ENCODE assay signal across 8 mouse cellular contexts in the genomic region with DNA sequence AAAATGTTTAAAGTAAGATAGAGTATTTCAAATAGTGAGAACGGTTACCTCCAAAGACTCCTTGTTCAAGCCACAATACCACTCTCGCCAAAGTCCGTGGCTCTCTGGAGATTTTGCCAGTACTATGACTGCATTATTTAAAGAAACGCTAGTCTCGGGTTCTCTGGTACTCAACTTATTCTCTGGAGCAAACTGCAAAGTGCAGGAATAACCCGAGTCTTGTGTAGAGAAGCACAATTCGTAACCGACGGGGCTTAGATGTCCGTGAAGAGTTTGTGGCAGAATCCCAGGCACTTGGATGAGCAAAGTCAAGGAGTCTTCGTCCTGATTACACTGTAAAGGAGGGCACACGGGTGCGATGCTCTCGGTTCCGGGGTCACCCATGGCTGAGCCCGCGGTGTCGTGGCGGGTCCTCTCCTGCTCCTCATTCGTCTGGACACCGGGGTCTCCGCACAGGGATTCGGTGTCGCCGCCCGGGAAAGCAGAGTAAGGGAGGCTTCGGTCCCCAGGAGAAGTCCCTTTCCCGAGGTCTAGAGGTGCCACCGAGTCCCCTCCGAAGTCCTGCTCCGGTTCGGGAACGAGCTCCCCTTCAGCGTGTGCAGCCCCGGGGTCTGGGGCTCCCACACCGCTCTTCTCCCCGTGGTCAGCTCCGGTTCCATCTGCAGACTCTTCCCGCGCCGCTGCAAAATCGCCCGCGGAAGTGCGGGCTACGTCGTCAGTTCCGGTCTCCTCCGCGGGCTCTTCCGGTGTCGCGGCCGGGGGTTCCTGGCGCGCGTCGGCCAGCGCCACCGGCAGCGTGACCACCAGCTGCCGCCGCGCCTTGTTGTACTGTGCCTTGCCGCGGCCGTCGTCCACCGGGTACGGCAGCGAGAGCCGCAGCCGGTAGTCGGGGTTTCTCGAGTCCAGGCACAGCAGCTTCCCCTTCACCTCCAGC. TPM values are rescaled to one million over a fixed set of nuclear protein-coding genes. Genes with fewer than 3 reads are reported as not detected.
DNase-seq lines count a peak whose midpoint lies in the region; ATAC-seq lines count a peak whose summit lies in the region.

Gene Gm49383 (minus strand): TSS at position 661 of the 934 bp plus-strand sequence.

- H3K4me1 ChIP-seq in hindbrain, embryonic 14.5 days (replicated peaks; ENCODE audit: control insufficient read depth, insufficient read depth, low read length): peaks cover 22% of the 10 kb centered on the region
- H3K4me1 ChIP-seq in megakaryocyte, embryonic 14.5 days: peaks cover 30% of the 10 kb centered on the region

- intact Hi-C loops in left cerebral cortex, postnatal 10 days (cut with DNase I): loop anchor here (5.0 to 10.0 kb wide), 2 partner anchors 101 to 388 kb away; partner anchors contain the start of genes Klhdc2 and Vcpkmt

- H3K27me3 ChIP-seq in hindbrain, embryonic 14.5 days (ENCODE audit: control insufficient read depth, insufficient read depth, low read length): no peaks in the 10 kb centered on the region
- no peaks in the 10 kb centered on the region for H3K27me3 ChIP-seq in megakaryocyte, embryonic 14.5 days (replicated peaks)

- peak within 1 kb of the TSS; percentile 98 for H3K4me3 ChIP-seq in hindbrain, embryonic 14.5 days (replicated peaks; ENCODE audit: low read length)
- peak within 1 kb of the TSS; percentile 97 for H3K4me3 ChIP-seq in megakaryocyte, embryonic 14.5 days (replicated peaks)

- peak within 1 kb of the TSS; percentile 94 for H3K4me2 ChIP-seq in hindbrain, embryonic 14.5 days (replicated peaks)

- peak within 1 kb of the TSS; percentile 95 for H3K27ac ChIP-seq in hindbrain, embryonic 14.5 days

- peak; percentile 71 for DNase-seq in adipocyte (ENCODE audit: low spot score)
- DNase-seq in cerebellum, postnatal 14 days: peak; percentile 77 to 80
- DNase-seq in frontal cortex, postnatal 25 days (ENCODE audit: low spot score in 2 of 2): peak; percentile 49 to 52
- DNase-seq in hindbrain, embryonic 14.5 days (ENCODE audit: low spot score): peak; percentile 83
- peak; percentile 59 to 83 for DNase-seq in left cerebral cortex, postnatal 10 days (ENCODE audit: extremely low spot score in 1 of 2, low spot score in 2 of 2)
- peak; percentile 61 to 66 for DNase-seq in right cerebral cortex, adult 2 months (ENCODE audit: low spot score in 2 of 2)
- DNase-seq in yolk sac, embryonic 10.5 days (ENCODE audit: low spot score): peak; percentile 75

- WGBS in hindbrain, embryonic 14.5 days: under 1% methylated on average over 75 of the region's 75 CpGs

- H3K9me3 ChIP-seq in hindbrain, embryonic 14.5 days (ENCODE audit: control insufficient read depth, low read length): no peaks in the 10 kb centered on the region
- H3K9me3 ChIP-seq in megakaryocyte, embryonic 14.5 days: no peaks in the 10 kb centered on the region

- H3K9ac ChIP-seq in hindbrain, embryonic 14.5 days: peak within 1 kb of the TSS; percentile 92

- peaks cover 13% of the 10 kb centered on the region for H3K36me3 ChIP-seq in hindbrain, embryonic 14.5 days (replicated peaks; ENCODE audit: control insufficient read depth, insufficient read depth)
- H3K36me3 ChIP-seq in megakaryocyte, embryonic 14.5 days (replicated peaks; ENCODE audit: low read length): peaks cover 33% of the 10 kb centered on the region

- peak; percentile 89 for ATAC-seq in hindbrain, embryonic 14.5 days (ENCODE audit: low FRiP score)

RNA-seq across cellular contexts. Expression of gene Gm49383, which starts in this region (rescaled TPM):
- polyA plus RNA-seq in hindbrain, embryonic 14.5 days (2014; fragmentation: Nextera tagmentation; extraction: Ambion mirVana): 12.7 and 15.3 TPM in 2 replicates
- 1 to 10 TPM; 5.7 to 7.1 TPM for total RNA-seq in left cerebral cortex, postnatal 10 days (2021)
- polyA plus RNA-seq in megakaryocyte, embryonic 14.5 days (2012; ENCODE audit: insufficient read depth, low replicate concordance): 5.9 and 6.8 TPM in 2 replicates

Comparison
In these comparisons a context has a peak if more than half of its experiments do, and no peak if none do; other contexts are left out.
1. Peak in every context shown above with its lines: DNase-seq, ATAC-seq, H3K4me3 ChIP-seq and H3K27ac ChIP-seq.